ENCODE assay signal across 7 mouse cellular contexts in the genomic region with DNA sequence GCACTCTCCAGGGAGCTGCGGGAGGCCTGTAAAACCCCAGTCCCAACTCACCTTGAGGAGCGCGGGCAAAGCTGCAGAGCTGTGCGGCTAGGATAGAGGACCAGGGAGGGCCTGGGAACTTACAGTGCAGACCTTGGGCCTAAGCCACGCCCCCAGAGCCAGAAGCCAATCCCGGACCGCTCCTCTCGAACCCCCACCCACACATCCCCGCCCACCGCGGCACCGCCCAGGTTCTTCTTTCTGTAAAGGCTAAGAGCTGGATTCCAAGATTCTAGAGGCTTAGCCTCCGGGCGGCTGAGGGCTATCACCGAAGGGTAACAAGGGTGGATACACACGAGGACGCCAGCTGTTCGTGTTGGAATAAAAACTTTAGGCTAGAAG. TPM values are rescaled to one million over a fixed set of nuclear protein-coding genes. Genes with fewer than 3 reads are reported as not detected.
A peak's percentile ranks its signal among the peaks of the same experiment; 100 is the strongest.
DNase-seq lines count a peak whose midpoint lies in the region; ATAC-seq lines count a peak whose summit lies in the region.

Cdc42ep2 (minus strand) TSS at position 104 of the 381 bp plus-strand sequence.

- 0 out of 2 replicates have a peak, but pooled peaks cover 10% of the 10 kb centered on the region for H3K27me3 ChIP-seq in embryonic facial prominence, embryonic 12.5 days
- H3K27me3 ChIP-seq in limb, embryonic 11.5 days (ENCODE audit: control insufficient read depth, insufficient read depth, low read length) = 0 out of 2 replicates have a peak, but pooled peaks cover 2% of the 10 kb centered on the region
- no peaks in the 10 kb centered on the region for H3K27me3 ChIP-seq in midbrain, embryonic 14.5 days (ENCODE audit: control insufficient read depth, insufficient read depth, low read length)

- H3K9me3 ChIP-seq in embryonic facial prominence, embryonic 12.5 days = no peaks in the 10 kb centered on the region
- no peaks in the 10 kb centered on the region for H3K9me3 ChIP-seq in limb, embryonic 11.5 days (ENCODE audit: control insufficient read depth, low read length)
- no peaks in the 10 kb centered on the region for H3K9me3 ChIP-seq in midbrain, embryonic 14.5 days (ENCODE audit: control insufficient read depth, low read length)

- DNase-seq in adrenal gland, postnatal 25 days = peak; percentile 98
- DNase-seq in heart, adult 11 months = peak; percentile 100
- DNase-seq in kidney, adult 18-20 months = peak; percentile 96
- DNase-seq in limb, embryonic 11.5 days (ENCODE audit: low spot score) = peak; percentile 96
- DNase-seq in midbrain, embryonic 14.5 days = peak; percentile 96
- DNase-seq in spleen, adult 18-20 months = peak; percentile 87 to 95

- H3K4me2 ChIP-seq in embryonic facial prominence, embryonic 12.5 days (replicated peaks) = peak within 1 kb of the TSS; percentile 99
- H3K4me2 ChIP-seq in limb, embryonic 11.5 days (ENCODE audit: low read depth, severe bottlenecking) = peak within 1 kb of the TSS; percentile 90
- peak within 1 kb of the TSS; percentile 89 for H3K4me2 ChIP-seq in midbrain, embryonic 14.5 days (ENCODE audit: low read length)

- H3K4me3 ChIP-seq in embryonic facial prominence, embryonic 12.5 days = peak within 1 kb of the TSS; percentile 47
- H3K4me3 ChIP-seq in limb, embryonic 11.5 days (ENCODE audit: low read depth, low read length) = peak within 1 kb of the TSS; percentile 37
- H3K4me3 ChIP-seq in midbrain, embryonic 14.5 days (replicated peaks; ENCODE audit: low read depth, low read length) = peak within 1 kb of the TSS; percentile 61

- H3K9ac ChIP-seq in embryonic facial prominence, embryonic 12.5 days = peak within 1 kb of the TSS; percentile 49
- no peak within 1 kb of the TSS for H3K9ac ChIP-seq in limb, embryonic 11.5 days (ENCODE audit: low read length)
- peak within 1 kb of the TSS; percentile 62 for H3K9ac ChIP-seq in midbrain, embryonic 14.5 days (replicated peaks; ENCODE audit: low read length)

- H3K36me3 ChIP-seq in embryonic facial prominence, embryonic 12.5 days = no peaks in the 10 kb centered on the region
- H3K36me3 ChIP-seq in limb, embryonic 11.5 days (ENCODE audit: control insufficient read depth, insufficient read depth, low read length) = no peaks in the 10 kb centered on the region
- H3K36me3 ChIP-seq in midbrain, embryonic 14.5 days (ENCODE audit: control insufficient read depth, insufficient read depth, low read length) = no peaks in the 10 kb centered on the region

- under 1% methylated on average over 18 of the region's 18 CpGs for WGBS in embryonic facial prominence, embryonic 12.5 days
- under 1% methylated on average over 18 of the region's 18 CpGs for WGBS in limb, embryonic 11.5 days
- under 1% methylated on average over 18 of the region's 18 CpGs for WGBS in midbrain, embryonic 14.5 days

- H3K4me1 ChIP-seq in embryonic facial prominence, embryonic 12.5 days = peaks cover 14% of the 10 kb centered on the region; the same call in 1 of the 2 replicates
- H3K4me1 ChIP-seq in limb, embryonic 11.5 days (ENCODE audit: control insufficient read depth, insufficient read depth, low read length) = peaks cover 12% of the 10 kb centered on the region
- peaks cover 12% of the 10 kb centered on the region for H3K4me1 ChIP-seq in midbrain, embryonic 14.5 days (ENCODE audit: control insufficient read depth, insufficient read depth, low read length)

- peak; percentile 93 for ATAC-seq in embryonic facial prominence, embryonic 12.5 days (ENCODE audit: insufficient number of reproducible peaks, insufficient read depth, low FRiP score, low TSS enrichment)
- peak; percentile 89 for ATAC-seq in limb, embryonic 11.5 days (ENCODE audit: insufficient number of reproducible peaks, low FRiP score, low TSS enrichment, low read depth)
- ATAC-seq in midbrain, embryonic 14.5 days (ENCODE audit: low FRiP score, low TSS enrichment) = peak; percentile 91

- peak within 1 kb of the TSS; percentile 51; the same call in 1 of the 2 replicates for H3K27ac ChIP-seq in embryonic facial prominence, embryonic 12.5 days
- no peak within 1 kb of the TSS for H3K27ac ChIP-seq in limb, embryonic 11.5 days (replicated peaks; ENCODE audit: low read depth, low read length)
- H3K27ac ChIP-seq in midbrain, embryonic 14.5 days (replicated peaks; ENCODE audit: low read depth, low read length) = peak within 1 kb of the TSS; percentile 77

RNA-seq across cellular contexts. Expression of gene Cdc42ep2, which starts in this region (rescaled TPM):
- 6.2 and 8.5 TPM in 2 replicates for total RNA-seq in adrenal gland, postnatal 25 days (2021)
- polyA plus RNA-seq in embryonic facial prominence, embryonic 12.5 days (2016; fragmentation: Nextera tagmentation; extraction: Ambion mirVana) = 3.6 and 4.2 TPM in 2 replicates
- polyA plus RNA-seq in limb, embryonic 11.5 days (2014; fragmentation: Nextera tagmentation; extraction: Ambion mirVana) = 1.5 and 2.2 TPM in 2 replicates
- polyA plus RNA-seq in midbrain, embryonic 14.5 days (2014; fragmentation: Nextera tagmentation; extraction: Ambion mirVana) = 12.3 and 16.2 TPM in 2 replicates
